Mouse (Mus musculus) thymus, adult 2 months (tissue): ENCODE measurements around the gene Lman2l. TPM values are rescaled to one million over a fixed set of nuclear protein-coding genes. Genes with fewer than 3 reads are reported as not detected.
A peak's percentile ranks its signal among the peaks of the same experiment; 100 is the strongest.

ENCODE experiments used
- DNase-seq: peaks from one replicate; pipeline ENCODE4 v3.0.0; 2021
- H3K27ac ChIP-seq: fragments of 200-500 bp; 2 replicates; pipeline ENCODE4 v1.5.1; 2012; ENCODE audit warnings: low read length, control low read depth; ENCODE audit not compliant: control insufficient read depth, insufficient read depth
- H3K27me3 ChIP-seq: fragments of 200-500 bp; 2 replicates; pipeline ENCODE4 v1.6.1; 2012; ENCODE audit warnings: mild to moderate bottlenecking, low read length, moderate library complexity, mixed read lengths; ENCODE audit not compliant: control insufficient read depth, insufficient read depth
- H3K36me3 ChIP-seq: fragments of 200-500 bp; 2 replicates; pipeline ENCODE4 v1.6.1; 2012; ENCODE audit warnings: mild to moderate bottlenecking, low read length, moderate library complexity; ENCODE audit not compliant: control insufficient read depth, insufficient read depth
- H3K4me1 ChIP-seq: fragments of 200-500 bp; replicated peaks from 2 replicates; pipeline ENCODE4 v1.6.1; 2012; ENCODE audit warnings: low read length; ENCODE audit not compliant: control insufficient read depth, insufficient read depth
- H3K4me3 ChIP-seq: fragments of 200-500 bp; 2 replicates; pipeline ENCODE4 v1.5.1; 2012; ENCODE audit warnings: mild to moderate bottlenecking, low read length, control low read depth, moderate library complexity; ENCODE audit not compliant: control insufficient read depth, insufficient read depth
- CTCF ChIP-seq: fragments of 200-500 bp; IDR thresholded peaks from 2 replicates; pipeline ENCODE4 v1.5.1; 2012; ENCODE audit warnings: mild to moderate bottlenecking, control low read depth, low read length, moderate library complexity, borderline replicate concordance; ENCODE audit not compliant: control insufficient read depth, poor library complexity, insufficient read depth; ENCODE audit errors: extremely low read depth
- POLR2A ChIP-seq: fragments of 200-500 bp; IDR thresholded peaks from 2 replicates; pipeline ENCODE4 v1.6.1; 2012; ENCODE audit warnings: mild to moderate bottlenecking, low read length, control low read depth, moderate library complexity; ENCODE audit not compliant: control insufficient read depth, poor library complexity, insufficient read depth; ENCODE audit errors: extremely low read depth
- WGBS: fragments of 180-500 bp; shearing (Covaris S2); methylation state at CpG from one replicate; pipeline ENCODE4 v1.1.7; 2018; 5-methylcytosine and 5-hydroxymethylcytosine counted together
- polyA plus RNA-seq: library from polyadenylated mRNA; depleted of rRNA; stranded (reverse); fragments of >200 nt; gene quantifications from 2 replicates; pipeline ENCODE4 v1.2.3, GENCODE M21; 2012

Lman2l gene
- polyA plus RNA-seq, 1 experiment: 62.4 TPM

DNA sequence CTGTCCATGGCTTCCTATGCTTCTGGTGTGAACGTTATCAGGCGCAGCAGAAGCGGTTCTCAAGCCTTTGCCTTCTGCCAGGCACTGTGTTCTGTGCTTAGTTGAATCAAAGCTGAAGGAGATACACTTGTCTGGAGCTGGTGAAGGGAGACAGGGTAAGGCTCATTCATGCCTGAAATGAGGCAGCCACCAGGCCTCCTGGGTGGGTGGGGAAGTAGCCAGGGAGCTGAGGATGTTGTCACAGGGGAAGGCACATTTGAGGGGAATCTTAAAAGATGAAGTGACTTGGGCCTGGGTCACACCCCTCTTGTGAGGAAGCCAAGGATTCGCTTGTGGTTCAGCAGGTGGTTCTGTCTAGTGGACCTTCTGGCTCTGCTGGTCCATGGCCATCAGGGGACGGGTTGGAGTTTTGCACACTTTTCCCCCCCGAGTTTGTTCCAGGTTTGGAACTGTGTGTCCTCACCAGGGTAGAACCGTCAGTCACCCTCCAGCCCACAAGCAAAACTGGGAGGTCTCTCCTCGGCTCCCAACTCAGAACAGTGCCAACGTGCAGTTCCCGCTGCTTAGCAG lies 28.2 kb upstream of the Lman2l start:
- TF ChIP-seq CTCF: no peak
- TF ChIP-seq POLR2A: no peak
- peaks cover 56% of the 10 kb centered on the region for H3K4me1 ChIP-seq
- DNase-seq: no peak
- H3K27ac ChIP-seq: no peak overlapping the region
- WGBS: 54% methylated on average over 10 of the region's 10 CpGs
- no peaks in the 10 kb centered on the region for H3K27me3 ChIP-seq
- H3K36me3 ChIP-seq: no peaks in the 10 kb centered on the region
- peak overlapping the region; percentile 1; the same call in 1 of the 2 replicates for H3K4me3 ChIP-seq

DNA sequence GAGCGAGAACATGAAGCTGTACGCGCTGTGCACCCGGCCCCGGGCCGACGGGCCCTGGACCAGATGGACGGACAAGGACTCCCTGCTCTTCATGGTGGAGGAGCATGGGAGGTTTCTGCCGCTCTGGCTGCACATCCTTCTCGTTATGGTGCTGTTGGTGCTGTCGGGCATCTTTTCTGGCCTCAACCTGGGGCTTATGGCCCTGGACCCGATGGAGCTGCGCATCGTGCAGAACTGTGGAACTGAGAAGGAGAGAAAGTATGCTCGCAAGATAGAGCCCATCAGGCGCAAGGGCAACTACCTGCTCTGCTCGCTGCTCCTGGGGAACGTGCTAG lies 27.0 kb upstream of the Lman2l start:
- no peaks in the 10 kb centered on the region for H3K27me3 ChIP-seq
- H3K4me1 ChIP-seq: peaks cover 58% of the 10 kb centered on the region
- peak overlapping the region; percentile 56 for H3K4me3 ChIP-seq
- no peaks in the 10 kb centered on the region for H3K36me3 ChIP-seq
- WGBS: 16% methylated on average over 18 of the region's 18 CpGs
- DNase-seq: no peak
- no peak overlapping the region for H3K27ac ChIP-seq
- TF ChIP-seq POLR2A (no peak), CTCF (no peak)

DNA sequence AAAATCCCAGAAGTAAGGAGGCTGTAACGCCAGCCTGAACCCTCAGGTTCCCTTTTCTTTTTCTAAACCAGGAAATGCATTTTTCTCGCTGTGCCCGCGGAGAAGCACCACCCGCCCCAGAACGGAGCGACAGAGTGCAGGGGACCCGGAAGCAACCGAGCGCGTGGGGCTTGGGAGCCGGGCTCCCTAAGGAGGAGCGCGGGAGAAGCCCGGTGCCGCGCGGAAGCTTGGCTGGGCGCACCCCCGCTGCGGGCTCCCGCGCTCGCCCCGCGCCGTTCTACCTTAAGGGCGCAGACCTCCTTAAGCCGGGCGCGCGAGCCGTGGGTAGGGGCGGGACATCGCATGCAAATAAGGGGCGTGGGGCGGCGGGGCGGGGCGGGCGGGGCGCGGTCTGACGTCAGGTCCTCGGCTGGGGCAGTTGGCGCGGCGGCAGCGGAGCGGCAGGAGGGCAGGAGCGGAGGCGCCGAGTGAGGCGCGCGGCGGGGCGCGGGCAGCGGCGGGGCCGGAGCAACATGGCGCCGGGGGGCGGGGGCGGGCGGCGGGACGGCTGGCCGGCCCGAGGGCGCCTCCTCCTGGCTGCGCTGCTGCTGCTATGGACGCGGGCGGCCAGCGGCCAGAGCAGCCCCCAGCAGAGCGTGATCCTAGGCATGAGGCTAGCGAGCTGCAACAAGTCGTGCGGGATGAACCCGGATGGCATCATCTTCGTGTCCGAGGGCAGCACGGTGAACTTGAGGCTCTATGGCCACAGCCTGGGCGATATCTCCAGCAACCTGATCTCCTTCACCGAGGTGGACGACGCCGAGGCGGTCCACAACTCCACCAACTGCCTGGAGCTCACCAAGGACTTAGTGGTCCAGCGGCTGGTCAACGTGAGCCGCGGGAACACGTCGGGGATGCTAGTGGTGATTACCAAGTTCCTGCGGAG lies 26.4 kb upstream of the Lman2l start, which contains the start of gene Cnnm4:
Cnnm4 (plus strand) TSS at position 440 of the 925 bp plus-strand sequence.
- H3K27me3 ChIP-seq: no peaks in the 10 kb centered on the region
- TF ChIP-seq POLR2A: peak; percentile 78
- peak; percentile 28; the same call in 1 of the 2 replicates for TF ChIP-seq CTCF
- no peaks in the 10 kb centered on the region for H3K36me3 ChIP-seq
- H3K4me1 ChIP-seq: peaks cover 56% of the 10 kb centered on the region
- peak within 1 kb of the TSS; percentile 61 for H3K4me3 ChIP-seq
- WGBS: under 1% methylated on average over 79 of the region's 98 CpGs
- H3K27ac ChIP-seq: peak within 1 kb of the TSS; percentile 80
- DNase-seq: peak; percentile 86

DNA sequence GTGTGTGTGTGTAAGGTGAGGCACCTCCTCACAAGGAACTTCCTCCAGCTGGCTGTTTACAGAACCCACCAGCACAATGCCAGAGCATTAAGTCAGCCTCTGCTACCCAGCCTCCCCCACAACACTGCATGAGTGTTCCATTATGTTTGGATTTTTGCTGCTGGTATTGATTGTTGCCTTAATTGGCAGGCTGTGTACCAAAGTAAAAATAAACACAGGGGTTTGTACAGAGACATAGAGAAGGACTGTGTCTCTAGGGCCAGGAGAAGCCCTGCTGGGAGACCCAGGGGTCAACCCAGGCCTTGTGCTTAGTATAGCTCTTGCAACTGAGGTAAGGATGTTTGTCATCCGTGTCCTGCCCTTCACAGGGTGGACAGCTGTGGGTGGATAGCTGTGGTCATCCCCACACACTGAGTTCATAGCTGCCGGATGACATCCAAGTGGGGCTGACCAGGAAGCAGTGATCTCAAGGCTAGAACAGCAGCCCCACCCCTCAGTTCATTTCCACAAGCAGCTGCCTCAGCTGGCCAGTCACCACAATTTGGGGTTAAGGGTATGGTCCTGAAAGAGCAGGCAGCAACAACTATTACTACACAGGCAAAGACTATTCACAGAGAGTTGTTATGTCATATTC lies 24.9 kb upstream of the Lman2l start:
- Histone ChIP-seq H3K36me3 (no peaks in the 10 kb centered on the region), H3K27ac (no peak overlapping the region), H3K4me3 (no peak overlapping the region), H3K4me1 (peaks cover 41% of the 10 kb centered on the region), H3K27me3 (no peaks in the 10 kb centered on the region)
- WGBS: 83% methylated on average over 2 of the region's 2 CpGs
- TF ChIP-seq CTCF: no peak
- DNase-seq: no peak

DNA sequence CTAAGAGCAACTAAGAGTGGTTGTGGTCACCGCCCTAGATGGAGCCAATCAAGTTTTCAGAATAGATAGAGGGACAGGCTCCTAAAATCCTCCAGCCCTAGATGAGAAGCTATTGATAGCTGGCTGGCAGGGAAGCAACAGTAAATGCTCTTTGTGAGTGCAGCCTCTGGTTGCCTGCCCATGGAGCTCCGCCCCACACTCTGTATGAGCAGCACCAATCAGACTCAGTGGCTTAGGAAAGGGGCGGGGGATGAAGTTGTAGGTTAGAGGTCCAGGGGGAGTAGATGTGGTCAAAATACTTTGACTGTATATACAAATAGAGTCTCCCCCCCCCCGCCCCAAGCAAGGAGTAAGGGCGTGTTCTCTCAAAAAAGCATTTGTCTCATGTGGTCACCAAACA lies 22.4 kb upstream of the Lman2l start:
- peaks cover 18% of the 10 kb centered on the region for H3K4me1 ChIP-seq
- WGBS: 90% methylated on average over 5 of the region's 5 CpGs
- no peak for TF ChIP-seq CTCF
- no peak for TF ChIP-seq POLR2A

DNA sequence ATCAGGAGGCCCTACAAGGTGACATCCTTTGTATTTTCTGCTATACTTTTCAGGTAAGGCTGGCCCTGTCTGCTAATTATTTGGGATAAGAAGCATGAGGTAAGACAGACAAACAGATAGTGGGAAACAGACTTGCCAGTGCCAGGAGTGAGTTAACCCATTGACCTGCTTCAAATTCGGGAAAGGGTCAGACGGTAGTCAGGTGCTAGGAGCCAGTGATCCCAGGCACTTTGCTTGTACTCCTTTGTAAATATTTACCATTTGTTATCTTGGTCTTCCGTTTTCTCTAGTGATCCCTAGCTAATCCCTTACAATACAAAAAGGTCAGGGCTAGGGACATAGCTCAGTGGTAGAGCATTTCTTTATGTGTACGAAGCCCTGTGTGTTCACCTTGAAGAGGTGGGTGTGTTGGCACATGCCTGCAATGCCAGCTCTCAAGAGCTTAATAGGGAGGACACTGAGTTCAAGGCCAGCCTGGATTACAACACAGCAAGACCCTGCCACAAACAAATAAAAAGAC lies 20.6 kb upstream of the Lman2l start:
- WGBS: 95% methylated on average over 4 of the region's 4 CpGs
- Histone ChIP-seq H3K27ac (no peak overlapping the region), H3K4me3 (no peak overlapping the region), H3K27me3 (no peaks in the 10 kb centered on the region), H3K36me3 (no peaks in the 10 kb centered on the region), H3K4me1 (peaks cover 20% of the 10 kb centered on the region)
- no peak for TF ChIP-seq POLR2A
- TF ChIP-seq CTCF: no peak
- no peak for DNase-seq

More for the DNA sequence above, 22.4 kb upstream of the Lman2l start:
- Histone ChIP-seq H3K27ac (no peak overlapping the region), H3K36me3 (no peaks in the 10 kb centered on the region), H3K27me3 (no peaks in the 10 kb centered on the region), H3K4me3 (no peak overlapping the region)
- no peak for DNase-seq
